Mouse (Mus musculus): ENCODE data around the gene Ntm.

DNA sequence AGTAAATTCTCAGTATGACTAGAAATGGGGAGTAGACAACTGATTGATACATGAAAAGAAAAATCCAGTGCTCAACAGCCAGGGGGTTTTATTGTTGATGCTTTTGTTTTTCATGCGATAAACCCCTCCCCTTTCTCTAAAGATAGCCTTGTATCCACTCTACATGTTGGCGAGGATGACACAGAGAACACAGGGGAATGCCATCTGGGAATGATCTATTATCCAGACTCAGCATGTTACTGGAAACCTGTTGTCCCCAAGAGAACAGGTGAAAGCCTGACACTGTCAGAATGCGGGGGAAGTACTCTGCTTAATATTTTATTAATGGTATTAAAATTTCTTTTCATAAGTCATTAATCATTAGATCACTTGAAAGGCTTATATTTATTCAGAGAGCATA is 690.1 kb downstream of the Ntm start:
- TF ChIP-seq POLR2A (IDR thresholded peaks at IDR 0.05; ENCODE audit: borderline replicate concordance, extremely low read depth, insufficient read depth, insufficient read length, poor library complexity, severe bottlenecking) (no peak), CTCF (IDR thresholded peaks at IDR 0.05; ENCODE audit: borderline replicate concordance, extremely low read depth, insufficient read depth, insufficient read length) (no peak)
